ENCODE assay signal across 12 mouse cellular contexts in the genomic region with DNA sequence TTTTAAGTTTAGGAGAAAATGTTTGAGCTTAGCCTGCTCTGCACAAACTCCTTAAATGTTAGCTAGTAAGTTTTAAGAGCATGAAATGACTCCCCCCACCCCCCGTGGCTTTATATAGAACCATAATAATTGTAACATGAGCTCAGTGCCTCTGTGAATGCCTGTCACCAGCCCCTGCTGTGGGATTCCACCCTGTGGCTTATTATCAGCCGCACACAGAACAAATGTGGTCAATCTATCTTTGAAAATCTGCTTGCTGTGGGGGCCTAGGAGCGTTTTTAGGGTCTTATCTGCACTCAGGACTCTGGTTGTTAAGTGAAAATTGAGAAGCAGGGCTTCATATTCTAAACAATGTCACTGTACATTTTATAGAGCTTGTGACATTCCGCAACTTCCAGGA.
A peak's percentile ranks its signal among the peaks of the same experiment; 100 is the strongest.
DNase-seq lines count a peak whose midpoint lies in the region; ATAC-seq and TF ChIP-seq lines count a peak whose summit lies in the region.
"Had no signal": no experiment of that assay in that cellular context is flagged by ENCODE, and none has a peak within 500 bp of the region (broad histone marks: within the 10 kb centered on the region; RNA-seq: fewer than 3 reads in every experiment).

No protein-coding gene starts in this region.

- no peak overlapping the region for H3K9ac ChIP-seq in midbrain, embryonic 16.5 days (ENCODE audit: low read depth, low read length)
- H3K9ac ChIP-seq in midbrain, embryonic 13.5 days (replicated peaks) = no peak overlapping the region
- 0 out of 2 replicates have a peak overlapping the region, but pooled peaks have one; percentile 9 for H3K9ac ChIP-seq in heart, postnatal 0 days (replicated peaks; ENCODE audit: low read depth, low read length)
- H3K9ac ChIP-seq in neural tube, embryonic 14.5 days (replicated peaks; ENCODE audit: low read depth, low read length) = no peak overlapping the region
- H3K9ac ChIP-seq: lung, embryonic 15.5 days; neural tube, embryonic 12.5 days had no signal

- H3K27ac ChIP-seq in heart, embryonic 10.5 days = peak overlapping the region; percentile 81
- H3K27ac ChIP-seq in midbrain, embryonic 16.5 days (ENCODE audit: low read length) = peak overlapping the region; percentile 53; the same call in 1 of the 2 replicates
- no peak overlapping the region for H3K27ac ChIP-seq in midbrain, embryonic 13.5 days
- H3K27ac ChIP-seq in heart, postnatal 0 days (ENCODE audit: low read depth) = peak overlapping the region; percentile 82
- H3K27ac ChIP-seq in neural tube, embryonic 14.5 days (ENCODE audit: low read depth, low read length) = peak overlapping the region; percentile 60
- H3K27ac ChIP-seq: lung, embryonic 15.5 days; neural tube, embryonic 12.5 days had no signal

- WGBS in heart, embryonic 10.5 days = 22% methylated on average over 4 of the region's 4 CpGs
- WGBS in midbrain, embryonic 16.5 days = 23% methylated on average over 4 of the region's 4 CpGs
- 26% methylated on average over 4 of the region's 4 CpGs for WGBS in midbrain, embryonic 13.5 days
- 17% methylated on average over 4 of the region's 4 CpGs for WGBS in heart, postnatal 0 days
- 26% methylated on average over 4 of the region's 4 CpGs for WGBS in neural tube, embryonic 14.5 days

- TF ChIP-seq EP300 in heart, postnatal 0 days (IDR thresholded peaks at IDR 0.05; ENCODE audit: low read depth) = no peak

- 0 out of 2 replicates have a peak overlapping the region, but pooled peaks have one; percentile 27 for H3K4me3 ChIP-seq in heart, embryonic 10.5 days
- H3K4me3 ChIP-seq in midbrain, embryonic 16.5 days (ENCODE audit: low read depth, low read length) = no peak overlapping the region
- no peak overlapping the region for H3K4me3 ChIP-seq in midbrain, embryonic 13.5 days (replicated peaks)
- no peak overlapping the region for H3K4me3 ChIP-seq in heart, postnatal 0 days (ENCODE audit: low read depth, low read length)
- no peak overlapping the region for H3K4me3 ChIP-seq in neural tube, embryonic 14.5 days (ENCODE audit: low read depth, low read length)
- H3K4me3 ChIP-seq: lung, embryonic 15.5 days; neural tube, embryonic 12.5 days had no signal

- no peaks in the 10 kb centered on the region for H3K9me3 ChIP-seq in heart, embryonic 10.5 days
- H3K9me3 ChIP-seq in midbrain, embryonic 16.5 days (replicated peaks; ENCODE audit: control insufficient read depth, low read length, poor library complexity, severe bottlenecking) = no peaks in the 10 kb centered on the region
- H3K9me3 ChIP-seq in midbrain, embryonic 13.5 days = no peaks in the 10 kb centered on the region
- H3K9me3 ChIP-seq in heart, postnatal 0 days (replicated peaks; ENCODE audit: control insufficient read depth, low read length) = no peaks in the 10 kb centered on the region
- H3K9me3 ChIP-seq in neural tube, embryonic 14.5 days (ENCODE audit: control insufficient read depth, low read length) = no peaks in the 10 kb centered on the region
- H3K9me3 ChIP-seq: lung, embryonic 15.5 days; neural tube, embryonic 12.5 days had no signal

- no peak overlapping the region for H3K4me2 ChIP-seq in midbrain, embryonic 16.5 days (ENCODE audit: low read length)
- H3K4me2 ChIP-seq in midbrain, embryonic 13.5 days (replicated peaks) = no peak overlapping the region
- peak overlapping the region; percentile 37; the same call in 1 of the 2 replicates for H3K4me2 ChIP-seq in heart, postnatal 0 days (ENCODE audit: low read depth, low read length)
- H3K4me2 ChIP-seq in neural tube, embryonic 14.5 days (ENCODE audit: low read depth, low read length) = no peak overlapping the region
- H3K4me2 ChIP-seq: lung, embryonic 15.5 days; neural tube, embryonic 12.5 days had no signal

- H3K36me3 ChIP-seq in heart, embryonic 10.5 days = no peaks in the 10 kb centered on the region
- no peaks in the 10 kb centered on the region for H3K36me3 ChIP-seq in midbrain, embryonic 16.5 days (ENCODE audit: control insufficient read depth, insufficient read depth, low read length)
- no peaks in the 10 kb centered on the region for H3K36me3 ChIP-seq in midbrain, embryonic 13.5 days
- H3K36me3 ChIP-seq in heart, postnatal 0 days (replicated peaks; ENCODE audit: control insufficient read depth, insufficient read depth, low read length) = no peaks in the 10 kb centered on the region
- H3K36me3 ChIP-seq in neural tube, embryonic 14.5 days (ENCODE audit: control insufficient read depth, insufficient read depth, low read length) = no peaks in the 10 kb centered on the region
- H3K36me3 ChIP-seq: lung, embryonic 15.5 days; neural tube, embryonic 12.5 days had no signal

- ATAC-seq in midbrain, embryonic 16.5 days = no peak
- ATAC-seq in midbrain, embryonic 13.5 days = no peak
- ATAC-seq in heart, postnatal 0 days (ENCODE audit: insufficient read depth, low read depth) = peak; percentile 85
- ATAC-seq in neural tube, embryonic 14.5 days (ENCODE audit: low read depth) = no peak

- DNase-seq in heart, embryonic 10.5 days (ENCODE audit: low spot score) = no peak
- DNase-seq in heart, postnatal 4 days = no peak
- DNase-seq in heart, postnatal 0 days (ENCODE audit: low spot score) = peak; percentile 78
- no peak for DNase-seq in frontal cortex, postnatal 14 days (ENCODE audit: low spot score in 2 of 2)
- no peak for DNase-seq in kidney, postnatal 10 days
- DNase-seq: cerebellum, postnatal 14 days; thymus, postnatal 4 days had no signal

- no peaks in the 10 kb centered on the region for H3K27me3 ChIP-seq in heart, embryonic 10.5 days (ENCODE audit: insufficient read depth, poor library complexity, severe bottlenecking)
- no peaks in the 10 kb centered on the region for H3K27me3 ChIP-seq in midbrain, embryonic 16.5 days (ENCODE audit: control insufficient read depth, insufficient read depth, low read depth, low read length)
- H3K27me3 ChIP-seq in midbrain, embryonic 13.5 days = peaks cover 4% of the 10 kb centered on the region; the same call in 1 of the 2 replicates
- H3K27me3 ChIP-seq in heart, postnatal 0 days (ENCODE audit: control insufficient read depth, insufficient read depth, low read length) = no peaks in the 10 kb centered on the region
- no peaks in the 10 kb centered on the region for H3K27me3 ChIP-seq in neural tube, embryonic 14.5 days (ENCODE audit: control insufficient read depth, insufficient read depth, low read length)
- H3K27me3 ChIP-seq: lung, embryonic 15.5 days; neural tube, embryonic 12.5 days had no signal

- no peak for TF ChIP-seq CTCF in heart, postnatal 0 days (IDR thresholded peaks at IDR 0.05; ENCODE audit: low read depth)

- peaks cover 75% of the 10 kb centered on the region for H3K4me1 ChIP-seq in heart, embryonic 10.5 days
- peaks cover 30% of the 10 kb centered on the region for H3K4me1 ChIP-seq in midbrain, embryonic 16.5 days (ENCODE audit: control insufficient read depth, insufficient read depth, low read length)
- H3K4me1 ChIP-seq in midbrain, embryonic 13.5 days (replicated peaks) = peaks cover 52% of the 10 kb centered on the region
- H3K4me1 ChIP-seq in heart, postnatal 0 days (ENCODE audit: control insufficient read depth, insufficient read depth) = peaks cover 47% of the 10 kb centered on the region
- H3K4me1 ChIP-seq in neural tube, embryonic 14.5 days (ENCODE audit: control insufficient read depth, insufficient read depth, low read length) = 0 out of 2 replicates have a peak, but pooled peaks cover 7% of the 10 kb centered on the region
